Mouse (Mus musculus) embryonic facial prominence, embryonic 12.5 days (tissue): ENCODE results near the gene Eif2b3. TPM values are rescaled to one million over a fixed set of nuclear protein-coding genes. Genes with fewer than 3 reads are reported as not detected.

Source experiments
- ATAC-seq: fragments of 200-750 bp; cut with Nextera tagmentation; 2 replicates; pipeline ENCODE4 v1.8.0; 2017; ENCODE audit not compliant: insufficient number of reproducible peaks, insufficient read depth, low FRiP score, low TSS enrichment
- H3K27ac ChIP-seq: fragments of 300-500 bp; sonication (generic); 2 replicates; pipeline ENCODE4 v1.5.1; 2016; ENCODE audit warnings: mild to moderate bottlenecking
- H3K27me3 ChIP-seq: fragments of 300-500 bp; sonication (generic); 2 replicates; pipeline ENCODE4 v1.6.1; 2016; ENCODE audit warnings: mild to moderate bottlenecking, moderate library complexity
- H3K36me3 ChIP-seq: fragments of 300-500 bp; sonication (generic); 2 replicates; pipeline ENCODE4 v1.6.1; 2016; ENCODE audit warnings: mild to moderate bottlenecking
- H3K4me1 ChIP-seq: fragments of 300-500 bp; sonication (generic); 2 replicates; pipeline ENCODE4 v1.6.1; 2016
- H3K4me2 ChIP-seq: fragments of 300-500 bp; sonication (generic); replicated peaks from 2 replicates; pipeline ENCODE4 v1.6.1; 2016; ENCODE audit warnings: mild to moderate bottlenecking, moderate library complexity
- H3K4me3 ChIP-seq: fragments of 300-500 bp; sonication (generic); 2 replicates; pipeline ENCODE4 v1.5.1; 2016; ENCODE audit warnings: mild to moderate bottlenecking
- H3K9ac ChIP-seq: fragments of 300-500 bp; sonication (generic); 2 replicates; pipeline ENCODE4 v1.6.1; 2016; ENCODE audit warnings: mild to moderate bottlenecking, moderate library complexity
- H3K9me3 ChIP-seq: fragments of 300-500 bp; sonication (generic); 2 replicates; pipeline ENCODE4 v1.6.1; 2016; ENCODE audit warnings: mild to moderate bottlenecking, moderate library complexity
- WGBS: fragments of 180-500 bp; shearing (Covaris S2); methylation state at CpG from one replicate; pipeline ENCODE4 v1.1.7; 2016; 5-methylcytosine and 5-hydroxymethylcytosine counted together
- polyA plus RNA-seq: library from polyadenylated mRNA; unstranded; fragments of >200 nt; fragmentation: Nextera tagmentation; extraction: Ambion mirVana; gene quantifications from 2 replicates; pipeline ENCODE4 v1.2.1, GENCODE M21; 2016

Eif2b3 gene
- polyA plus RNA-seq, 1 experiment from 2014 or later = 43.8 TPM

DNA sequence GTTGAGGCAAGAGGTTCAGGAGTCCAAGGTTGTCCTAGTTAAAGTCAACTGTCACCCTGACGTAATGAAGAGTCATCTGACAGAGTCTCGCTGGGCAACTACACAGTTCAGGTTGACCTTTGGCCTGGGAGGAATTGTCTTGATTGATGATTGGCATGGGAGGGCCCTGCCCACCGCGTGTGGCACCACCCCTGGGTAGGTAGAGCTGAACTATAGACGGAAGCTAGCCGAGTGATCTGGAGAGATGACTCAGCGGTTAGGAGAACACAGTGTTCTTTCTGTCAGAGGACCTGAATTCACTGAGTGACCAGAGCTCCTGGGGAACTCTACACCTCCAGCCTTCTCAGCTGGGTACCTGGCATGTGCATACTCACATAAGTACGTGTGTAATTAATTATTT is 116.8 kb downstream of the Eif2b3 start:
- WGBS = 19% methylated on average over 8 of the region's 8 CpGs
- H3K4me1 ChIP-seq = peaks cover 17% of the 10 kb centered on the region; the same call in 1 of the 2 replicates
- H3K4me2 ChIP-seq = no peak overlapping the region
- H3K36me3 ChIP-seq = no peaks in the 10 kb centered on the region
- H3K27me3 ChIP-seq = peaks cover 25% of the 10 kb centered on the region
- no peak overlapping the region for H3K9ac ChIP-seq
- no peak overlapping the region for H3K4me3 ChIP-seq
- no peaks in the 10 kb centered on the region for H3K9me3 ChIP-seq
- no peak for ATAC-seq
- no peak overlapping the region for H3K27ac ChIP-seq

Other genes starting within 250 kb of the Eif2b3 start
- 37.7 and 37.9 TPM in 2 replicates for gene Toe1, start 211.8 kb upstream of the Eif2b3 start, polyA plus RNA-seq
- gene Mutyh, start 211.7 kb upstream of the Eif2b3 start, polyA plus RNA-seq = 20.1 and 20.7 TPM in 2 replicates
- gene Hpdl, start 197.7 kb upstream of the Eif2b3 start, polyA plus RNA-seq = 1.1 and 1.5 TPM in 2 replicates
- 1.3 and 1.5 TPM in 2 replicates for gene Zswim5, start 142.0 kb upstream of the Eif2b3 start, polyA plus RNA-seq
- gene Urod, start 25.0 kb upstream of the Eif2b3 start, polyA plus RNA-seq = 107 and 110 TPM in 2 replicates
- 11.9 and 14.6 TPM in 2 replicates for gene Hectd3, start 24.1 kb upstream of the Eif2b3 start, polyA plus RNA-seq
- gene Ptch2, start 76.7 kb downstream of the Eif2b3 start, polyA plus RNA-seq = 10.4 and 12.1 TPM in 2 replicates
- gene Btbd19, start 106.3 kb downstream of the Eif2b3 start, polyA plus RNA-seq = 4.4 and 4.9 TPM in 2 replicates
- not detected in 2 replicates for gene Tctex1d4, start 107.4 kb downstream of the Eif2b3 start, polyA plus RNA-seq
- 5.0 and 5.5 TPM in 2 replicates for gene Plk3, start 114.6 kb downstream of the Eif2b3 start, polyA plus RNA-seq
- 804 and 834 TPM in 2 replicates for gene Rps8, start 136.8 kb downstream of the Eif2b3 start, polyA plus RNA-seq
- gene Kif2c, start 163.2 kb downstream of the Eif2b3 start, polyA plus RNA-seq = 83.8 and 89.5 TPM in 2 replicates
- 11.3 and 11.8 TPM in 2 replicates for gene Tmem53, start 232.5 kb downstream of the Eif2b3 start, polyA plus RNA-seq
- gene Armh1, start 232.7 kb downstream of the Eif2b3 start, polyA plus RNA-seq = 0.64 and 1.3 TPM in 2 replicates